ENCODE assay signal across 7 mouse cellular contexts in genomic region chr9:111149188-111149945, GRCm38 (mm10). TPM values are rescaled to one million over a fixed set of nuclear protein-coding genes. Genes with fewer than 3 reads are reported as not detected.
A peak's percentile ranks its signal among the peaks of the same experiment; 100 is the strongest.
DNase-seq lines count a peak whose midpoint lies in the region; ATAC-seq lines count a peak whose summit lies in the region.

No protein-coding gene starts in this region.

- peak; percentile 90 for DNase-seq in Muller cell, postnatal 12 days (ENCODE audit: inconsistent ontology term)
- DNase-seq in adrenal gland, postnatal 14 days = peak; percentile 69
- DNase-seq in heart, postnatal 36 days = peak; percentile 49 to 69
- no peak for DNase-seq in thymus, postnatal 14 days
- no peak for DNase-seq in right cerebral cortex, adult 18-20 months

- H3K4me1 ChIP-seq in lung, embryonic 16.5 days (replicated peaks; ENCODE audit: control insufficient read depth, insufficient read depth, low read length) = peaks cover 24% of the 10 kb centered on the region

- H3K36me3 ChIP-seq in lung, embryonic 16.5 days (ENCODE audit: control insufficient read depth, insufficient read depth, low read length) = no peaks in the 10 kb centered on the region

- H3K4me3 ChIP-seq in lung, embryonic 16.5 days (ENCODE audit: low read length) = no peak overlapping the region

- H3K27me3 ChIP-seq in lung, embryonic 16.5 days (ENCODE audit: control insufficient read depth, insufficient read depth, low read depth, low read length) = no peaks in the 10 kb centered on the region

- H3K4me2 ChIP-seq in lung, embryonic 16.5 days (ENCODE audit: low read depth, low read length) = peak overlapping the region; percentile 1; the same call in 1 of the 2 replicates

- ATAC-seq in lung, embryonic 16.5 days (ENCODE audit: low read depth) = peak; percentile 92
- ATAC-seq in monocyte, adult 5-6 weeks (replicated peaks; ENCODE audit: insufficient number of reproducible peaks, low FRiP score, low TSS enrichment, poor library complexity, severe bottlenecking) = no peak

- no peaks in the 10 kb centered on the region for H3K9me3 ChIP-seq in lung, embryonic 16.5 days (ENCODE audit: control insufficient read depth, low read length)

- no peak overlapping the region for H3K9ac ChIP-seq in lung, embryonic 16.5 days (ENCODE audit: low read length)

- intact Hi-C loops in heart, postnatal 36 days (cut with DNase I) = no loop called here

- H3K27ac ChIP-seq in lung, embryonic 16.5 days (ENCODE audit: low read length) = peak overlapping the region; percentile 51

- 18% methylated on average over 5 of the region's 5 CpGs for WGBS in lung, embryonic 16.5 days

RNA-seq across cellular contexts. Expression of gene Lrrfip2, which starts 32.0 kb away (rescaled TPM):
- 48.5 and 54.5 TPM in 2 replicates for total RNA-seq in adrenal gland, postnatal 14 days (2021)
- 10 to 100 TPM; 93.5 to 97.6 TPM for total RNA-seq in heart, postnatal 36 days (2021)
- polyA plus RNA-seq in lung, embryonic 16.5 days (2015; fragmentation: Nextera tagmentation; extraction: Ambion mirVana) = 42.1 and 43.1 TPM in 2 replicates
- 154 to 232 TPM (median 168 TPM) in 3 replicates for total RNA-seq in monocyte, adult 5-6 weeks (2017)

Comparison
In these comparisons a context has a peak if more than half of its experiments do, and no peak if none do; other contexts are left out.
1. DNase-seq: peak in Muller cell, postnatal 12 days (single experiment), adrenal gland, postnatal 14 days (single experiment) and heart, postnatal 36 days (2 of 2); none in thymus, postnatal 14 days (single experiment) and right cerebral cortex, adult 18-20 months (single experiment).